Mouse (Mus musculus): ENCODE measurements around the gene Lsm11.

The Lsm11 gene

GRCm38 (mm10) chr11:45926640-45927082, 18.1 kb downstream of the Lsm11 start:
- peak; percentile 67 to 71 for DNase-seq

- DNase-seq = no peak
Measured at GRCm38 (mm10) chr11:45925436-45925835, 19.3 kb downstream of the Lsm11 start.

GRCm38 (mm10) chr11:45921480-45921898, 23.2 kb downstream of the Lsm11 start:
- DNase-seq = no peak

- DNase-seq = no peak
Measured at GRCm38 (mm10) chr11:45921026-45921425, 23.7 kb downstream of the Lsm11 start.

- DNase-seq = no peak
Measured at GRCm38 (mm10) chr11:45918836-45919235, 25.9 kb downstream of the Lsm11 start.

- no peak for DNase-seq
Measured at GRCm38 (mm10) chr11:45918018-45918417, 26.7 kb downstream of the Lsm11 start.

GRCm38 (mm10) chr11:45916196-45916595, 28.5 kb downstream of the Lsm11 start:
- no peak for DNase-seq

GRCm38 (mm10) chr11:45910701-45911100, 34.0 kb downstream of the Lsm11 start:
- DNase-seq = no peak

- no peak for DNase-seq
Measured at GRCm38 (mm10) chr11:45908894-45909293, 35.8 kb downstream of the Lsm11 start.

- no peak for DNase-seq
Measured at GRCm38 (mm10) chr11:45908070-45908469, 36.7 kb downstream of the Lsm11 start.

GRCm38 (mm10) chr11:45907301-45907700, 37.4 kb downstream of the Lsm11 start:
- DNase-seq = no peak

GRCm38 (mm10) chr11:45906109-45906786, 38.5 kb downstream of the Lsm11 start:
- no peak for DNase-seq

GRCm38 (mm10) chr11:45900233-45901015, 44.3 kb downstream of the Lsm11 start:
- no peak for DNase-seq

- DNase-seq = no peak
Measured at GRCm38 (mm10) chr11:45897392-45897791, 47.3 kb downstream of the Lsm11 start.

- no peak for DNase-seq
Measured at GRCm38 (mm10) chr11:45892861-45893360, 51.8 kb downstream of the Lsm11 start.

GRCm38 (mm10) chr11:45890423-45890822, 54.3 kb downstream of the Lsm11 start:
- DNase-seq = no peak

- DNase-seq = peak in 1 of 2 experiments; percentile 18
Measured at GRCm38 (mm10) chr11:45889981-45890380, 54.8 kb downstream of the Lsm11 start.

GRCm38 (mm10) chr11:45888471-45889030, 56.2 kb downstream of the Lsm11 start:
- no peak for DNase-seq

- DNase-seq = no peak
Measured at GRCm38 (mm10) chr11:45886596-45886995, 58.1 kb downstream of the Lsm11 start.

GRCm38 (mm10) chr11:45885606-45886230, 59.0 kb downstream of the Lsm11 start:
- no peak for DNase-seq

GRCm38 (mm10) chr11:45884029-45884428, 60.7 kb downstream of the Lsm11 start:
- no peak for DNase-seq

GRCm38 (mm10) chr11:45883270-45883931, 61.3 kb downstream of the Lsm11 start:
- no peak for DNase-seq

- DNase-seq = no peak
Measured at GRCm38 (mm10) chr11:45881683-45882068, 63.1 kb downstream of the Lsm11 start.

Data from thymus, postnatal 36 days (tissue).